Comparison of ENCODE assay signal across 8 mouse cellular contexts in the genomic region with DNA sequence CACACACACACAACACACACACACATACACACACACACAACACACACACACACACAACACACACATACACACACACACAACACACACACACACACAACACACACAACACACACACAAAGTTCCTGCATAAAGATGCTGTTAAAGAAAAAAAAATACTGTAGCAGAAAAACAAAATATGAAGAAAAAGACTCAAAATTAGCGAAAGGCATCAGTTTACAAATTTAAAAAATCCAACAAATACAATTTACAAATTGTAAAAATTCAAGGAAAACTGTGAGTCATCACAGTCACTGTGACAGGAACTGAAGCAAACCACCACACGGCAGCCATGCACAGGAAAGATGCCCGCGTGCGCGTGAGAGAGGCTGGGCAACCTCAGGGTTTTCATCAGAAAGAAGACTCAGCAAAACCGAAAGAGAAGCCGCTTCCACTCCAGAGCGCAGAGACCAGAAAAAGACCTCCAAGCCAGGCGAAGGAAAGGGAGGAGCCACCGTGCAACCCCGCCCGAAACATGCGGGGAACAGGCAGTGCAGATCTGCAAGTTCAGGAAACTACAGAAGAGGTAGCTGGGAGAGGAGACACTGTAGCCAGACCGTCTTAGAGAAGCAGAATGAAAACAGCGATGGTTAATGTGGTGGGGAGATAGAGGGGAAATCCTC. TPM values are rescaled to one million over a fixed set of nuclear protein-coding genes. Genes with fewer than 3 reads are reported as not detected.
DNase-seq lines count a peak whose midpoint lies in the region; TF ChIP-seq lines count a peak whose summit lies in the region.
"Had no signal": no experiment of that assay in that cellular context is flagged by ENCODE, and none has a peak within 500 bp of the region (broad histone marks: within the 10 kb centered on the region; RNA-seq: fewer than 3 reads in every experiment).

No protein-coding gene starts in this region.

- intact Hi-C loops in heart, adult 2 months (cut with DNase I) = no loop called here

- no peak; the same call in 1 of the 2 replicates for TF ChIP-seq POLR2A in heart, adult 2 months (IDR thresholded peaks at IDR 0.05; ENCODE audit: insufficient read depth, low read depth, low read length)

- H3K27ac ChIP-seq in heart, adult 2 months = peak overlapping the region; percentile 20; the same call in 1 of the 2 replicates
- H3K27ac ChIP-seq: neural tube, embryonic 13.5 days had no signal

- WGBS in heart, adult 2 months = 27% methylated on average over 16 of the region's 16 CpGs

- H3K79me2 ChIP-seq in heart, adult 2 months (replicated peaks; ENCODE audit: control insufficient read depth, insufficient read depth, low read length) = no peaks in the 10 kb centered on the region

- H3K4me3 ChIP-seq in heart, adult 2 months = peak overlapping the region; percentile 15; the same call in 1 of the 2 replicates
- H3K4me3 ChIP-seq: neural tube, embryonic 13.5 days had no signal

- TF ChIP-seq CTCF in heart, adult 2 months (IDR thresholded peaks at IDR 0.05) = no peak

- DNase-seq in 416B (ENCODE audit: low read depth) (peak; percentile 91), liver (peak; percentile 68)
- DNase-seq in B cell, adult 2 months = peak; percentile 71 to 72
- DNase-seq in heart, adult 2 months = peak; percentile 69 to 78
- peak; percentile 77 to 82 for DNase-seq in natural killer cell, adult 2 months (ENCODE audit: low spot score in 2 of 2)
- no peak for DNase-seq in Muller cell, postnatal 12 days (ENCODE audit: inconsistent ontology term)
- no peak for DNase-seq in testis, postnatal 10 days (ENCODE audit: low spot score)

- TF ChIP-seq EP300 in heart, adult 2 months (IDR thresholded peaks at IDR 0.05; ENCODE audit: insufficient read depth, low read depth, low read length) = no peak

- no peaks in the 10 kb centered on the region for H3K36me3 ChIP-seq in heart, adult 2 months (ENCODE audit: control insufficient read depth, insufficient read depth, low read length)
- H3K36me3 ChIP-seq: neural tube, embryonic 13.5 days had no signal

- no peaks in the 10 kb centered on the region for H3K27me3 ChIP-seq in heart, adult 2 months (ENCODE audit: control insufficient read depth, insufficient read depth, low read length)
- H3K27me3 ChIP-seq: neural tube, embryonic 13.5 days had no signal

- peaks cover 2% of the 10 kb centered on the region; the same call in 1 of the 2 replicates for H3K4me1 ChIP-seq in heart, adult 2 months (ENCODE audit: control insufficient read depth, insufficient read depth, low read length)
- H3K4me1 ChIP-seq: neural tube, embryonic 13.5 days had no signal

- peak overlapping the region; percentile 36; the same call in 1 of the 2 replicates for H3K9ac ChIP-seq in heart, adult 2 months (ENCODE audit: low read depth, low read length)
- H3K9ac ChIP-seq: neural tube, embryonic 13.5 days had no signal

RNA-seq across cellular contexts. Expression of a gene that starts 14.4 kb away (rescaled TPM):
- 10 to 100 TPM in 1 of 2 experiments, 1 to 10 TPM in 1; 5.8 to 10.3 TPM for total RNA-seq in heart, adult 2 months (2021)
- polyA plus RNA-seq in heart, adult 2 months (2012; rRNA removed) = 10.5 and 10.9 TPM in 2 replicates

RNA-seq across cellular contexts. Expression of a gene that starts 14.9 kb away (rescaled TPM):
- 10 to 100 TPM; 25.9 to 30.1 TPM for total RNA-seq in heart, adult 2 months (2021)
- 26.8 and 28.9 TPM in 2 replicates for polyA plus RNA-seq in heart, adult 2 months (2012; rRNA removed)

Comparison
In these comparisons a context has a peak if more than half of its experiments do, and no peak if none do; other contexts are left out.
1. DNase-seq: peak in 416B (single experiment), B cell, adult 2 months (2 of 2), heart, adult 2 months (2 of 2), liver (single experiment) and natural killer cell, adult 2 months (2 of 2); none in Muller cell, postnatal 12 days (single experiment) and testis, postnatal 10 days (single experiment).